Mouse (Mus musculus): Measurements from ENCODE around the gene Il9. TPM values are rescaled to one million over a fixed set of nuclear protein-coding genes. Genes with fewer than 3 reads are reported as not detected.

Gene Il9
- polyA plus RNA-seq (2012; rRNA removed) (not detected in 2 replicates), polyA plus RNA-seq (2014; fragmentation: Nextera tagmentation; extraction: Ambion mirVana) (not detected in 2 replicates)

- no peaks in the 10 kb centered on the region for H3K36me3 ChIP-seq (replicated peaks; ENCODE audit: control insufficient read depth, insufficient read depth, low read depth)
- H3K9ac ChIP-seq (replicated peaks) = no peak within 1 kb of the TSS
- H3K4me2 ChIP-seq (ENCODE audit: low read depth) = no peak within 1 kb of the TSS
- no peak within 1 kb of the TSS for H3K4me3 ChIP-seq (ENCODE audit: insufficient read depth in 1 of 2, low read depth in 2 of 2, low read length in 2 of 2)
- no peaks in the 10 kb centered on the region for H3K9me3 ChIP-seq (ENCODE audit: control insufficient read depth, low read length)
- TF ChIP-seq EP300 (IDR thresholded peaks at IDR 0.05; ENCODE audit: low read depth) (no peak), CTCF (IDR thresholded peaks at IDR 0.05; ENCODE audit: low read depth) (no peak)
- H3K4me1 ChIP-seq (replicated peaks; ENCODE audit: control insufficient read depth in 2 of 2, insufficient read depth in 2 of 2, low read length in 1 of 2) = peaks cover 0 to 2% of the 10 kb centered on the region in 2 experiments; a peak in 1 of 4 replicates
- no peak for ATAC-seq (ENCODE audit: insufficient read depth)
- H3K27me3 ChIP-seq (ENCODE audit: control insufficient read depth, insufficient read depth, low read length) = no peaks in the 10 kb centered on the region
- WGBS (ENCODE audit: insufficient replicate concordance) = 49% methylated on average over 3 of the region's 3 CpGs
- H3K27ac ChIP-seq = no peak within 1 kb of the TSS
- DNase-seq (ENCODE audit: low read depth in 3 of 3, low spot score in 3 of 3) = no peak
These were observed at the start of gene Il9 for GRCm38 (mm10) chr13:56482146-56482545. Gene Il9, minus strand, starts transcription at chr13:56482246.

- no peak overlapping the region for H3K27ac ChIP-seq
- H3K9ac ChIP-seq (replicated peaks) = no peak overlapping the region
- ATAC-seq (ENCODE audit: insufficient read depth) (no peak), DNase-seq (ENCODE audit: low read depth in 3 of 3, low spot score in 3 of 3) (no peak)
- H3K27me3 ChIP-seq (ENCODE audit: control insufficient read depth, insufficient read depth, low read length) = no peaks in the 10 kb centered on the region
- no peaks in the 10 kb centered on the region for H3K4me1 ChIP-seq (replicated peaks; ENCODE audit: control insufficient read depth in 2 of 2, insufficient read depth in 2 of 2, low read length in 1 of 2)
- WGBS (ENCODE audit: insufficient replicate concordance) = 33% methylated on average over 8 of the region's 8 CpGs
- no peak overlapping the region for H3K4me2 ChIP-seq (ENCODE audit: low read depth)
- no peaks in the 10 kb centered on the region for H3K36me3 ChIP-seq (replicated peaks; ENCODE audit: control insufficient read depth, insufficient read depth, low read depth)
- TF ChIP-seq CTCF (IDR thresholded peaks at IDR 0.05; ENCODE audit: low read depth) (no peak), EP300 (IDR thresholded peaks at IDR 0.05; ENCODE audit: low read depth) (no peak)
- no peak overlapping the region for H3K4me3 ChIP-seq (ENCODE audit: insufficient read depth in 1 of 2, low read depth in 2 of 2, low read length in 2 of 2)
- no peaks in the 10 kb centered on the region for H3K9me3 ChIP-seq (ENCODE audit: control insufficient read depth, low read length)
These were observed 47.6 kb upstream of the Il9 start for GRCm38 (mm10) chr13:56529685-56530084.

- DNase-seq (ENCODE audit: low read depth in 3 of 3, low spot score in 3 of 3) (no peak), ATAC-seq (ENCODE audit: insufficient read depth) (no peak)
- 21% methylated on average over 4 of the region's 4 CpGs for WGBS (ENCODE audit: insufficient replicate concordance)
- Histone ChIP-seq H3K27ac (no peak overlapping the region), H3K9ac (replicated peaks) (no peak overlapping the region), H3K27me3 (ENCODE audit: control insufficient read depth, insufficient read depth, low read length) (no peaks in the 10 kb centered on the region), H3K4me2 (ENCODE audit: low read depth) (no peak overlapping the region), H3K9me3 (ENCODE audit: control insufficient read depth, low read length) (no peaks in the 10 kb centered on the region), H3K4me1 (replicated peaks; ENCODE audit: control insufficient read depth in 2 of 2, insufficient read depth in 2 of 2, low read length in 1 of 2) (no peaks in the 10 kb centered on the region), H3K4me3 (ENCODE audit: insufficient read depth in 1 of 2, low read depth in 2 of 2, low read length in 2 of 2) (no peak overlapping the region), H3K36me3 (replicated peaks; ENCODE audit: control insufficient read depth, insufficient read depth, low read depth) (no peaks in the 10 kb centered on the region)
- TF ChIP-seq EP300 (IDR thresholded peaks at IDR 0.05; ENCODE audit: low read depth) (no peak), CTCF (IDR thresholded peaks at IDR 0.05; ENCODE audit: low read depth) (no peak)
These were observed 47.0 kb upstream of the Il9 start for GRCm38 (mm10) chr13:56529031-56529430.

GRCm38 (mm10) chr13:56528281-56528680 is 46.2 kb upstream of the Il9 start:
- H3K4me2 ChIP-seq (ENCODE audit: low read depth) = no peak overlapping the region
- no peaks in the 10 kb centered on the region for H3K36me3 ChIP-seq (replicated peaks; ENCODE audit: control insufficient read depth, insufficient read depth, low read depth)
- DNase-seq (ENCODE audit: low read depth in 3 of 3, low spot score in 3 of 3) (no peak), ATAC-seq (ENCODE audit: insufficient read depth) (no peak)
- TF ChIP-seq EP300 (IDR thresholded peaks at IDR 0.05; ENCODE audit: low read depth) = no peak
- no peak for TF ChIP-seq CTCF (IDR thresholded peaks at IDR 0.05; ENCODE audit: low read depth)
- WGBS (ENCODE audit: insufficient replicate concordance) = 69% methylated on average over 11 of the region's 11 CpGs
- no peaks in the 10 kb centered on the region for H3K9me3 ChIP-seq (ENCODE audit: control insufficient read depth, low read length)
- H3K4me1 ChIP-seq (replicated peaks; ENCODE audit: control insufficient read depth in 2 of 2, insufficient read depth in 2 of 2, low read length in 1 of 2) = no peaks in the 10 kb centered on the region
- H3K27me3 ChIP-seq (ENCODE audit: control insufficient read depth, insufficient read depth, low read length) = no peaks in the 10 kb centered on the region
- no peak overlapping the region for H3K9ac ChIP-seq (replicated peaks)
- no peak overlapping the region for H3K4me3 ChIP-seq (ENCODE audit: insufficient read depth in 1 of 2, low read depth in 2 of 2, low read length in 2 of 2)
- no peak overlapping the region for H3K27ac ChIP-seq

- ATAC-seq (ENCODE audit: insufficient read depth) = no peak
- H3K9me3 ChIP-seq (ENCODE audit: control insufficient read depth, low read length) = no peaks in the 10 kb centered on the region
- no peak overlapping the region for H3K27ac ChIP-seq
- H3K9ac ChIP-seq (replicated peaks) = no peak overlapping the region
- H3K4me2 ChIP-seq (ENCODE audit: low read depth) = no peak overlapping the region
- TF ChIP-seq CTCF (IDR thresholded peaks at IDR 0.05; ENCODE audit: low read depth) (no peak), EP300 (IDR thresholded peaks at IDR 0.05; ENCODE audit: low read depth) (no peak)
- H3K4me3 ChIP-seq (ENCODE audit: insufficient read depth in 1 of 2, low read depth in 2 of 2, low read length in 2 of 2) = no peak overlapping the region
- H3K27me3 ChIP-seq (ENCODE audit: control insufficient read depth, insufficient read depth, low read length) = no peaks in the 10 kb centered on the region
- 79% methylated on average over 7 of the region's 7 CpGs for WGBS (ENCODE audit: insufficient replicate concordance)
- DNase-seq (ENCODE audit: low read depth in 3 of 3, low spot score in 3 of 3) = no peak
- no peaks in the 10 kb centered on the region for H3K36me3 ChIP-seq (replicated peaks; ENCODE audit: control insufficient read depth, insufficient read depth, low read depth)
- 0 out of 4 replicates have a peak, but pooled peaks cover under 1% of the 10 kb centered on the region in 2 experiments for H3K4me1 ChIP-seq (replicated peaks; ENCODE audit: control insufficient read depth in 2 of 2, insufficient read depth in 2 of 2, low read length in 1 of 2)
These were observed 45.8 kb upstream of the Il9 start for GRCm38 (mm10) chr13:56527846-56528245.
